ENCODE assay signal across 14 mouse cellular contexts in the genomic region with DNA sequence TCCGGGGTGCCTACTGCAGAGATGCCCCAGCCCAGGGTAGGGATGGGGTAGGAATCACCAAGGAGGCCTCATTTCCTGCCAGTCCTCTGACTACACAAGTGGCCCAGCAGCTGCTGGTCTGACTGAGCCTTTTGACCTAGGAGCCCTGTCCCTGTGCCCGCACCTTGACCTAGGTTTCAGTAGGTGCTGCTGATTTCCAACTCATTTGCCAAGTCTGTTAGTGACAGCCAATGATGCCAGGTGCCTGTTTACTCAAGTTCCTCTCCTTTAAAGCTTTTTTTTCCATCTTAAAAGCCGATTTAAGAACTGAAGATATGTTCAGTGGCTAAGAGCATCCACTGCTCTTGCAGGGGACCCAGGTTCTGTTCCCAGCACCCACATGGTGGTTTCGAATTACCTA. TPM values are rescaled to one million over a fixed set of nuclear protein-coding genes. Genes with fewer than 3 reads are reported as not detected.
DNase-seq lines count a peak whose midpoint lies in the region; ATAC-seq and TF ChIP-seq lines count a peak whose summit lies in the region.
"Had no signal": no experiment of that assay in that cellular context is flagged by ENCODE, and none has a peak within 500 bp of the region (broad histone marks: within the 10 kb centered on the region; RNA-seq: fewer than 3 reads in every experiment).

No protein-coding gene starts in this region.

- ATAC-seq in liver, postnatal 0 days, result no peak
- ATAC-seq: activated CD4-positive, CD25-positive, alpha-beta regulatory T cell, adult 4 months; CD4-positive, CD25-positive, alpha-beta regulatory T cell, adult 4 months; Patski had no signal

- H3K4me2 ChIP-seq in liver, postnatal 0 days (ENCODE audit: low read depth, low read length), result no peak overlapping the region
- H3K4me2 ChIP-seq in CH12.LX (ENCODE audit: insufficient read depth, low read depth, poor library complexity, severe bottlenecking), result no peak overlapping the region

- H3K9me3 ChIP-seq in liver, postnatal 0 days (ENCODE audit: low read length), result no peaks in the 10 kb centered on the region
- no peaks in the 10 kb centered on the region for H3K9me3 ChIP-seq in CH12.LX (replicated peaks; ENCODE audit: low read length)
- H3K9me3 ChIP-seq: G1E had no signal

- no peaks in the 10 kb centered on the region for H3K27me3 ChIP-seq in liver, adult 2 months (ENCODE audit: control insufficient read depth, insufficient read depth, low read length)
- H3K27me3 ChIP-seq in liver, postnatal 0 days (ENCODE audit: insufficient read depth, low read length), result no peaks in the 10 kb centered on the region
- no peaks in the 10 kb centered on the region for H3K27me3 ChIP-seq in CH12.LX (replicated peaks)
- H3K27me3 ChIP-seq: Patski had no signal

- peaks cover 24% of the 10 kb centered on the region; the same call in 1 of the 2 replicates for H3K79me2 ChIP-seq in liver, adult 2 months (ENCODE audit: control insufficient read depth, insufficient read depth, low read length)
- no peaks in the 10 kb centered on the region for H3K79me2 ChIP-seq in CH12.LX (replicated peaks; ENCODE audit: control insufficient read depth, extremely low read depth, insufficient read depth, poor library complexity, severe bottlenecking)

- no peak for TF ChIP-seq EP300 in liver, postnatal 0 days (IDR thresholded peaks at IDR 0.05; ENCODE audit: low read depth)
- no peak for TF ChIP-seq EP300 in CH12.LX (IDR thresholded peaks at IDR 0.05; ENCODE audit: low read length)

- in situ Hi-C loops in CH12.LX (cut with MboI; ENCODE audit: low pct_ligation_motif_present, low pct_unique_long_range_greater_than_20kb, low sequenced_read_pairs), result loop anchor here (25.0 kb wide), 1 partner anchor 446 kb away; no protein-coding TSS in a partner anchor

- H3K4me3 ChIP-seq in liver, adult 2 months (ENCODE audit: insufficient read depth, low read depth, low read length), result no peak overlapping the region
- H3K4me3 ChIP-seq in liver, postnatal 0 days (ENCODE audit: low read depth, low read length), result no peak overlapping the region
- no peak overlapping the region for H3K4me3 ChIP-seq in CH12.LX (replicated peaks in 1 of 3; ENCODE audit: low read depth in 2 of 3, low read length in 2 of 3, poor library complexity in 1 of 3)

- no peak for TF ChIP-seq CTCF in liver, adult 2 months (IDR thresholded peaks at IDR 0.05; ENCODE audit: low read depth, low read length)
- no peak for TF ChIP-seq CTCF in liver, postnatal 0 days (IDR thresholded peaks at IDR 0.05; ENCODE audit: low read depth)
- no peak for TF ChIP-seq CTCF in CH12.LX (conservative IDR thresholded peaks at IDR 0.05 in 1 of 2, IDR thresholded peaks at IDR 0.05 in 1 of 2; ENCODE audit: low read depth in 2 of 2, low read length in 2 of 2)

- TF ChIP-seq POLR2A in liver, adult 2 months (IDR thresholded peaks at IDR 0.05; ENCODE audit: extremely low read depth, insufficient read depth, low read length), result no peak
- no peak for TF ChIP-seq POLR2A in CH12.LX (IDR thresholded peaks at IDR 0.05; ENCODE audit: low read depth, low read length)

- no peak for TF ChIP-seq RAD21 in CH12.LX (IDR thresholded peaks at IDR 0.05; ENCODE audit: low read depth, low read length)

- 56% methylated on average over 4 of the region's 4 CpGs for WGBS in liver, adult 2 months
- 75% methylated on average over 4 of the region's 4 CpGs for WGBS in liver, postnatal 0 days (ENCODE audit: insufficient replicate concordance)

- peaks cover 3% of the 10 kb centered on the region; the same call in 1 of the 2 replicates for H3K36me3 ChIP-seq in liver, adult 2 months (ENCODE audit: control insufficient read depth, insufficient read depth, low read length)
- H3K36me3 ChIP-seq in liver, postnatal 0 days (replicated peaks; ENCODE audit: insufficient read depth, low read length), result peaks cover 3% of the 10 kb centered on the region
- peaks cover 21 to 86% of the 10 kb centered on the region in 2 experiments for H3K36me3 ChIP-seq in CH12.LX (replicated peaks in 1 of 2; ENCODE audit: control insufficient read depth in 1 of 2, insufficient read depth in 1 of 2, low read length in 1 of 2)

- H3K4me1 ChIP-seq in liver, adult 2 months (ENCODE audit: control insufficient read depth, insufficient read depth, low read length), result peaks cover 34% of the 10 kb centered on the region
- no peaks in the 10 kb centered on the region for H3K4me1 ChIP-seq in liver, postnatal 0 days (ENCODE audit: insufficient read depth)
- peaks cover 0 to 12% of the 10 kb centered on the region in 2 experiments; a peak in 2 of 4 replicates for H3K4me1 ChIP-seq in CH12.LX (ENCODE audit: control insufficient read depth in 1 of 2, insufficient read depth in 2 of 2)

- dilution Hi-C loops in CH12.LX (cut with MboI; ENCODE audit: extremely low pct_ligation_motif_present, extremely low pct_unique_long_range_greater_than_20kb, low sequenced_read_pairs), result no loop called here

- peak; percentile 97 for DNase-seq in liver, adult 2 months (ENCODE audit: extremely low read depth, low read depth, low spot score)
- DNase-seq in liver, postnatal 0 days, result no peak
- no peak for DNase-seq in CH12.LX (ENCODE audit: extremely low read depth)
- DNase-seq in urinary bladder, postnatal 4 days (ENCODE audit: low spot score in 2 of 2), result no peak
- DNase-seq: adrenal gland, adult 2 months; adrenal gland, adult 8-10 months; adrenal gland, postnatal 36 days; B cell, adult 2 months had no signal

- no peak overlapping the region for H3K9ac ChIP-seq in liver, adult 2 months (ENCODE audit: low read depth, low read length)
- H3K9ac ChIP-seq in liver, postnatal 0 days (replicated peaks), result no peak overlapping the region
- no peak overlapping the region for H3K9ac ChIP-seq in CH12.LX (ENCODE audit: insufficient read depth, low read depth)

- H3K27ac ChIP-seq in liver, adult 2 months (replicated peaks; ENCODE audit: insufficient read depth, low read depth, low read length), result peak overlapping the region; percentile 37
- H3K27ac ChIP-seq in liver, postnatal 0 days (ENCODE audit: low read depth), result no peak overlapping the region
- H3K27ac ChIP-seq in CH12.LX (ENCODE audit: insufficient read depth, low read depth), result no peak overlapping the region

TF ChIP-seq in CH12.LX, 34 proteins besides CTCF, POLR2A, EP300 and RAD21:
- TF ChIP-seq ZMIZ1 (IDR thresholded peaks at IDR 0.05; ENCODE audit: low read depth, low read length) (0 out of 2 replicates have a peak, but pooled peaks have one; percentile 3), ZNF384 (IDR thresholded peaks at IDR 0.05; ENCODE audit: low read depth, low read length) (no peak), JUN (IDR thresholded peaks at IDR 0.05; ENCODE audit: insufficient read depth, low read depth, low read length) (no peak)

RNA-seq across cellular contexts. Expression of a gene that starts 9.1 kb away (rescaled TPM):
- 8.9 and 12.3 TPM in 2 replicates for total RNA-seq in liver, adult 2 months (2014; rRNA removed)
- polyA plus RNA-seq in liver, adult 2 months (2012; rRNA removed), result 70.0 and 99.8 TPM in 2 replicates
- 2.8 and 4.4 TPM in 2 replicates for polyA plus RNA-seq in liver, postnatal 0 days (2015; fragmentation: Nextera tagmentation; extraction: Ambion mirVana)
- total RNA-seq in CH12.LX (2012; rRNA removed) (13.7 and 14.1 TPM in 2 replicates), CH12.LX (2014; rRNA removed) (10.0 and 11.3 TPM in 2 replicates)
- polyA plus RNA-seq in CH12.LX (2012; ENCODE audit: insufficient read length, low read depth), result 18.6 and 19.6 TPM in 2 replicates

RNA-seq across cellular contexts. Expression of a gene that starts 11.4 kb away (rescaled TPM):
- 11.6 and 13.4 TPM in 2 replicates for total RNA-seq in liver, adult 2 months (2014; rRNA removed)
- polyA plus RNA-seq in liver, adult 2 months (2012; rRNA removed), result 8.5 and 9.8 TPM in 2 replicates
- polyA plus RNA-seq in liver, postnatal 0 days (2015; fragmentation: Nextera tagmentation; extraction: Ambion mirVana), result 9.5 and 11.3 TPM in 2 replicates
- total RNA-seq in CH12.LX (2012; rRNA removed) (24.2 and 26.2 TPM in 2 replicates), CH12.LX (2014; rRNA removed) (19.3 and 20.0 TPM in 2 replicates)
- 18.5 and 20.5 TPM in 2 replicates for polyA plus RNA-seq in CH12.LX (2012; ENCODE audit: insufficient read length, low read depth)

RNA-seq across cellular contexts. Expression of a gene that starts 53.9 kb away (rescaled TPM):
- 1.0 and 2.2 TPM in 2 replicates for total RNA-seq in liver, adult 2 months (2014; rRNA removed)
- polyA plus RNA-seq in liver, adult 2 months (2012; rRNA removed), result 0.51 and 1.1 TPM in 2 replicates
- polyA plus RNA-seq in liver, postnatal 0 days (2015; fragmentation: Nextera tagmentation; extraction: Ambion mirVana), result 0.21 and 0.31 TPM in 2 replicates
- total RNA-seq in CH12.LX (2012; rRNA removed) (32.7 and 39.8 TPM in 2 replicates), CH12.LX (2014; rRNA removed) (38.8 and 39.1 TPM in 2 replicates)
- polyA plus RNA-seq in CH12.LX (2012; ENCODE audit: insufficient read length, low read depth), result 62.3 and 69.6 TPM in 2 replicates
- total RNA-seq: MEL had no signal
- polyA plus RNA-seq: C2C12, G1E had no signal

Comparison
In these comparisons a context has a peak if more than half of its experiments do, and no peak if none do; other contexts are left out.
1. RNA of a gene that starts 53.9 kb away (polyA plus RNA-seq): 62.3 to 69.6 TPM in CH12.LX; 0.51 to 1.1 TPM in liver, adult 2 months and 0.21 to 0.31 TPM in liver, postnatal 0 days; every median in the first group is over 10 times any median in the second.